Mouse (Mus musculus): ENCODE results near the gene Vsir.

Gene Vsir

DNA sequence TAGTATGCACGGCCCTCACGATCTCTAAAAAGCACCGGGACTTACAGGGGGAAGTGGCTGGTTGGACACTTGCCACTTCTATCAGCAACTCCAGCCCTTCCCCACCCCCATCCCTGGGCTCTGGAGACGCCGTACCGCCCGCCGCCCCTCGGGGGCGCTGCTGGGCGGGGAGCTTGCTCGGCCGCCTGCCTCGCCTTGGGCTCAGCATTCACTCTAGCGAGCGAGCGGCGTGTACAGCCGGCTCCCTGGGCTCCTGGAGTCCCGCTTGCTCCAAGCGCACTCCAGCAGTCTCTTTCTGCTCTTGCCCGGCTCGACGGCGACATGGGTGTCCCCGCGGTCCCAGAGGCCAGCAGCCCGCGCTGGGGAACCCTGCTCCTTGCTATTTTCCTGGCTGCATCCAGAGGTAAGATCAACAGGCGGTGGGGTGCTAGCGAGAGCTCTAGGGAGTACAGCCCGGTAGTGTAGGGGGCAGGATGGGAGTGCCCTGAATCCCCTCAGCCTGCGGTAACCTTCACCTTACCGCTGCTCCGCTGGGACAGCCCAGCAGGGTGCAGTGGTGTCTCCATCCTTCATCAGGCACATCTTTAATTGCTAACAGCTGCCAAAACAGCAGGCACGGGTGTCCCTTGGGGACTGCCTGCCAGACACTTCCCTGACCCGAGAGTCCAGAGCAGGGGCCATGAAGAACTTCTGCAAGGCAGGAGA, at the start of gene Vsir:
Vsir (plus strand) TSS at position 151 of the 705 bp plus-strand sequence.
- DNase-seq (ENCODE audit: extremely low read depth, low read depth, low spot score) = no peak

DNA sequence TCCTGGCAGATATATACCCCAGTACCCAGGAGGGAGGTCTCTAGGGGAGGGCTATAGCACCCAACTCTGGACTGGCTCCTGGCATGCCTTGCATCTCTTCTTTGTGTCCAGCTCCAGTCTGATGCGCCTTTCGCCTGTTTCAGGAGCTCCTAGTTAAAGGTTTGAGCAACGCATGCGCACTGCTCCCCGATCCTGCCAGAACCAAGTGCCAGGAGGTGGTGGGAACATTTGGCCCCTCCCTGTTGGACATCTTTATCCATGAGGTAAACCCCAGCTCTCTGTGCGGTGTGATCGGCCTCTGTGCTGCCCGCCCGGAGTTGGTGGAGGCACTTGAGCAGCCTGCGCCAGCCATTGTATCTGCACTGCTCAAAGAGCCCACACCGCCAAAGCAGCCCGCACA, 47.0 kb upstream of the Vsir start:
- DNase-seq (ENCODE audit: extremely low read depth, low read depth, low spot score) = no peak

DNA sequence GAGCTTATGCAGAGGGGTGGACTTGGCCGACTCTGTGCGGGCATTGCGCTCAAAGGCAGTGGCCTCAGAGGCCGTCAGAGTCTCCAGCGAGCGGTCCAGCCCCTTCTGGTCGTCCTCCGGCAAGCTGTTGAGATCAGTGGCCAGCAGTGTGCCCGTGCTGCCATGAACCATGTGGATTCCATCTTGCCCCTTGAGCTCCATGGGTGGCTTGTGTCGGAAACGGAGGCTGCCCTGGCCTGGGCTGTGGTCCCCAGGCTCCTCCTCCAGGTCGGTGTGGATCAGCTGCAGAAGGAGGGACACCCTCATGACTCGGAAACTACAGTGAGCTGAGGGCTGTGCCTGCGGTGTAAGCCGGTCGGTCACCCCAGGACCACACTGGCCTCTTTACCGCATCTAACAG, 43.2 kb upstream of the Vsir start:
- DNase-seq (ENCODE audit: extremely low read depth, low read depth, low spot score) = no peak

- no peak for DNase-seq (ENCODE audit: extremely low read depth, low read depth, low spot score)
Measured at GRCm38 (mm10) chr10:60304854-60305628, 41.6 kb upstream of the Vsir start.

DNA sequence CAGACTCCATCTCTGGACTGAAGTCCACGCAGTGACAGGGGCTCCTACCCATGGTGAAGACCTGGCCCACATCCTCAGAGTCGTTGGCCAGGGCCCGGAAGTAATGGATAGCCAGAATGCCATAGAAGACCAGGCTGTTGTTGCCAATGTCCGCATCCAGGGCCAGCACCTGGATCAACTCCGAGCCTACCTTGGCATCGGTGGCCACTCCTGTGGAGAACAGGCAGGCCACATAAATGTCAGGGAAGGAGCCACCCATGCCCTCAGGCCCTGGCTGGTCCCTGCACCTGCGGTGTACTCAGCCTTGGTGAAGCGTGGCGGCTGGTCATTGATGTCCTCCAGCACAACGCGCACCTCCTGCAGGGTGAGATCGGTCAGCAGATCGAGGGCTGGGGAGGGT, 36.0 kb upstream of the Vsir start:
- no peak for DNase-seq (ENCODE audit: extremely low read depth, low read depth, low spot score)

- no peak for DNase-seq (ENCODE audit: extremely low read depth, low read depth, low spot score)
Measured at GRCm38 (mm10) chr10:60313606-60314005, 33.0 kb upstream of the Vsir start.

- no peak for DNase-seq (ENCODE audit: extremely low read depth, low read depth, low spot score)
Measured at GRCm38 (mm10) chr10:60316166-60316565, 30.5 kb upstream of the Vsir start.

GRCm38 (mm10) chr10:60328963-60329650, 17.5 kb upstream of the Vsir start:
- DNase-seq (ENCODE audit: extremely low read depth, low read depth, low spot score) = no peak

DNA sequence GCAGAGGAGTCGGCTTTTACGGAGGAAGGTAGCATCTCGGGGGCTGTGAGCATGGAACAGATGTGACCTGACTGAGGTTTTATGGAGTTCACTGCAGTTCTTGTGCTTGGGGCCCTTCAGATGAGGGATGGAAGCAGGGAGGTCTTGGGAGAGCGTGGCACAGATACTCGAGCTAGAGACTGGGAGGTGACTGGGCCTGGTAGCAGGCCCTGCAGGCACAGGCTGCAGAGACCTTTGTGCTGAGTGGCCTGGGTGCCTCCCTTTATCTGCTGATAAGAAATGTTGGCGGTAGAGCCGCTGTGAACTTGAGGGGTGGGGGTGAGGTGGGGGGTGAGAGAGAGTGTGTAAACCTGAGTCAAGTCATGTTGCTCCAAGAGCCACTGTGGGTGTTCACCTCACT, 12.1 kb upstream of the Vsir start:
- no peak for DNase-seq (ENCODE audit: extremely low read depth, low read depth, low spot score)

DNA sequence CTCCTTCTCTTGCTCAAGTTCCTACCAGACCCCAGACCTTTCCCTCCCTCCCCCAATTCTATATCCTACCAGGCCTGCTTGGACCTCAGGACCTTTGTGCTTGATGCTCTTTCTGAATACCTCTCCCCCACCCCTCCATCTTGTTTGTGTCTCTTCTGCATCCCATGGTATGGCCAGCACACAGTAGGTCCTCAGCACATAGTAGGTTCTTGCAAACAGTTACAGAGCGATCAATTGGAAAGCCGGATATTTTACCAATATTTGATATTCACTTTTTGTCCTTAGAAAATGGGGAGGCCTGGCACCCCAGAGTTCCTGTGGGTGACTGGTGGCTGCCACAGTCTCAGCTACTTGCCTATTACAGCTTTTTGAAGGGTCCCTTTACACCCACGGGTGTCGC, 11.6 kb upstream of the Vsir start:
- DNase-seq (ENCODE audit: extremely low read depth, low read depth, low spot score) = no peak

DNA sequence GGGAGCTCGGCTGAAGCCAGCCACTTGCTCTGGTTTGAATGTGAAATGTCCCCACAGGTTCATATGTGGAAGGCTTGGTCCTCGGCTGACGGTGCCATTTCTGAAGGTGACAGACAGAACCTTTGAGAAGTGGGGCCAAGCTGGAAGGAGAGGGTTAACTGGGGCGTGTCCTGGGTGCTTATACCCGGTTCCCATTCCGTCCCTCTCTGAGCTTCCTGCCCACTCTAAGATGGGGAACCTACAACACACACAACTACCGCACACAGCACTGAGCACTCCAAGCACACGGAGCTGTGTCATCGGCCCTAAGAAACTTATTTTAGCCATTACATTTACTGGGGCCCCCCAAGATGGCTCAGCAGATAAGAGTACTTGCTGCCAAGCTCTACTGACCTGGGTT, 5.1 kb upstream of the Vsir start:
- DNase-seq (ENCODE audit: extremely low read depth, low read depth, low spot score) = no peak

DNA sequence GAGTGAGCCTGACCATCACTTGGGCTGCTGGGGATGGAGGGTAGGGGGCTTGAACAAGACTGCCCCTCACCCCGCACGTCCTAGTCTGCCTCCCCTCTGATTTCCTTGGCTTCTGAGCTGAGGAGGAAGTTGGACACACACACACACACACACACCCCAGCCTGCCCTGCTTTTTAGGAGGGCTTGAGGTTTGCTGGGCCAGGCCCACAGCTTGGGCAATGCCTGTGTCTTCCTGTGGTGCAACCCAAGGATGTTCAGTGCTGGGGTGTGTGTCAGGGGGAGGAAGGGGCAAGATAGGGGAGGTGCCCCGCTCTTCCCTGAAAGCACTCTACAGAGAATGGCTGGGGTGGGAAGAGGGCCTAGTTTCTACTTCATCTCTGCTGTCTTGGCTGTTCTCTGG, 2.5 kb upstream of the Vsir start:
- DNase-seq (ENCODE audit: extremely low read depth, low read depth, low spot score) = no peak

GRCm38 (mm10) chr10:60346056-60346455, 595 bp upstream of the Vsir start:
- DNase-seq (ENCODE audit: extremely low read depth, low read depth, low spot score) = no peak

- no peak for DNase-seq (ENCODE audit: extremely low read depth, low read depth, low spot score)
Measured at GRCm38 (mm10) chr10:60347768-60348610, 1.3 kb downstream of the Vsir start.

DNA sequence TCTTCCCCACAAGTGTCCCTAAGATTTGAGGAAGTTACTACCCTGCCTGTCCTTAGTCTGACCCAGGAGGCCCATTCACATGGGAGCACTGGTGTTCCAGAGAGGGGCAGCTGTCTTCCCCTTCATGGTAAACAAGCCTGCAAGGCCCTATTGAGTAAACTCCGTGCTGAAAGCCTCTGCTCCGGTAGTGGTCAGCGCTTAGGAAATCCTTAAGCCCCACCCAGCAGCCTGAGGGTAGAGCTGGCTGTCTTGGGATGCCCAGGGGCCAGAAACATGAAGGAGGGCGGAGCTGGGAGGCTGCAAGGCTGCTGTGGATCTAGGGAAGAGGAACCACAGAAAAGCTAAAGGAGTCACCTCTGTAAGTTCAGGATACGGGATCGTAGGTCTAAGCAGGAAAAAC, 2.4 kb downstream of the Vsir start:
- DNase-seq (ENCODE audit: extremely low read depth, low read depth, low spot score) = no peak

DNA sequence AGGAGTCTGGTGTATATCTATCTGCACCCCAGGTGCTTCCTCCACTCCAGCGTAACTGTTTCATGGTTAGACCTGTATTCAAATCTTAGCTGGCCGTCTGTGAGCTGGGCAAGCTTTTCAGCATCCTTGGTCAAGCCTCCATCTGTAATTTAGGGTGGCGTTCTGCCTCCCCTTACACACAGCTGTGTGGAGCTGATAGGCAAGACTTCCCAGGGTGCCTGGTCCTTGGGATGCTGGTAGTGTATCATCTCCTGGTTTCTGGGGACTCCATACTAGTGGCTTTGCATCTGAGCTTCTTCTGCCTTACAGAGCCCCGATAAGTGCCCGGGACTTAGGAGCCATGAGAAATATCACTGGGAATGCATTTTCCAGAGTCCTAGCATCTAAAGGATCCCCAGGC, 3.0 kb downstream of the Vsir start:
- no peak for DNase-seq (ENCODE audit: extremely low read depth, low read depth, low spot score)

GRCm38 (mm10) chr10:60350077-60350804, 3.6 kb downstream of the Vsir start:
- DNase-seq (ENCODE audit: extremely low read depth, low read depth, low spot score) = no peak

DNA sequence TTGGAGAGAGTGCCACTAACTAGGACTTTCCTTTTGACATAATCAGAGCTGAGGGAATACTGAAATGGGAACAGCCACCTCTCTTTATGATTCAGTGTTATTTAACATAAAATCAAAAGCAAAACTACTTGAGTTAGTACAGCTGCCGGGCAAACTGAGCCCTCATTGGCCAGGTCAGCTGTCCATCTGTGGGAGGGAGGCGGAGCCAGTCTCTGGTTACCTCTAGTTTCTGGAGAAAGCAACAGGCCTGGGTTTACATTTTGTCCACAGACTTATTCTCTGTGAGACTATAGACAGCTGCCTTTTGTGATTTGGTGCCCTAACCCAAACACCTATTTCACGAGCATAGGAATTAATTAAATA, 4.1 kb downstream of the Vsir start:
- DNase-seq (ENCODE audit: extremely low read depth, low read depth, low spot score) = no peak

DNA sequence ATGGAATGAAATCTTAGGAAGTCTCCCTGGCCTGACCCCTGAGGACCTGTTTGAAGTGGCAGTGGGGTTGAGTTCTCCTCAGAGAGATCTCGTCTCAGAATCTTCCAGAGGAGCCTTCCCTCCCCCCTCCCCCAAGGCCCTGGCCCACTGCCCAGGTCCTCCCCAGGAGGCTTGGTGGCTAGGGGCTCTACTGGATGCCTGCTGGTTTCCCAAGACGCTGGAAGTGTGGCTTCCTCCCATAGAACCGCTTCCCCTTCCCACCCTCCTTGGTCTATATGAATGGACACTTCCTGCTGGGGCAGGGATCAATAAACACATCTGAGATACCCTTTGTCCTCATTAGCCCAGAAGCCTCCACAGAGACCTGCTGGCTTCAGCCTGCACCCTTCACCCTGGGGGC, 4.6 kb downstream of the Vsir start:
- no peak for DNase-seq (ENCODE audit: extremely low read depth, low read depth, low spot score)

DNA sequence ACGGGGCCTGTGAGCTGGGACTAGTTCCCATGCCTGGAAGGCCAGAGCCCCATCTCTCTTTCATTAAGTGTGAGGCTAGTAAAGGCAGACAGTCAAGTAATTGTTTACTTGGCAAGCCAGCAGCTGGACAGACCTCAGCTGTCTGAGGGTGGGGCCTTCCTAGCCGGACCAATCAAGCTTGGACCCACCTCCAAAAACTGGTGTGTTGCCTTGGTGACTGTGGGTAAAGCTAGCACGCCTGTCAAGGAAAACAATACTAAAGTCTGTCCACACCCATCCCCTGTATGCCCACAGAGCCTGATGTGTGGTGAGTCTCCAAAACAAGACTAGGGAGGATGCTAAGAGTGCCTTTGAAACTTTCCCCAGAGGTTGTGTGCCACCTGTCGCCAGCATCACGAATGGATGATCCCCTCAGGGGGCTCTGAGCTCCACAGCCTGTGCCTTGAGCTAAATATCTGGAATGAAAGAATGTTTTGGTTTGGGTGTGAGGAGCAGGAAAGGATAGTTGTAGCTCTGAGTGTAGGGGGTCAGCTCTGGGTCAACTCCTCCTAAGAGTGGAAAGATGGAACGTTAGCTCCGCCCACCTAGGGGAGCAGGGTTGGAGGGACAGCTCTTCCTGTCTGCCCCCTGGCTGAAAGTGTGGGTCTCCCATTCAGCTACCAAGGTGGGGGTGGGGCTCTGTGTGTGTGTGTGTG, 5.3 kb downstream of the Vsir start:
- no peak for DNase-seq (ENCODE audit: extremely low read depth, low read depth, low spot score)
